Mouse (Mus musculus): ENCODE results near the gene Thop1. TPM values are rescaled to one million over a fixed set of nuclear protein-coding genes. Genes with fewer than 3 reads are reported as not detected.

The Thop1 gene
- polyA plus RNA-seq (2015; fragmentation: Nextera tagmentation; extraction: Ambion mirVana) = 51.7 and 54.3 TPM in 2 replicates

DNA sequence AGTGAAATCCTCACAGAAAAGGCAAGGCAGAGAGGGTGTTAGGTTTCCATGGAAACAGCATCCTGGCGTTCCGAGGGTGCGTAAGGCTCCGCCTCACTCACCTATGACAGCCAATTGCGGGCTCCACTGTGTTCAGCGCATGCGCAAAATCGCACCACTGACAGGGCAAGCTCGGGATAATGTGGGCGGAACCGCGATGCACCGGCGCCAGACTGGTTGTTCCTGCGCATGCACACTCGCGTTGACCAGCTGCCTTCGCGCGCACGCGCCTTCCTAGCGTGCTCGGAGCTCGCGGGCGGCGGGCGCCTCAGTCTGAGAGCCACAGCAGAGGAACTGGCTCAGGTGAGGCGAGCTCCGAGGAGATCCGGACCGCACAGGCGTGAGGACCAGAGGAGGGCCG is at the start of gene Thop1:
TSS of gene Thop1 (plus strand) at position 200 of the 400 bp plus-strand sequence.
- H3K36me3 ChIP-seq = peaks cover 8% of the 10 kb centered on the region
- WGBS = under 1% methylated on average over 35 of the region's 35 CpGs
- peak; percentile 94 for ATAC-seq (ENCODE audit: borderline replicate concordance, extremely low read depth, low FRiP score, low TSS enrichment)
- H3K9me3 ChIP-seq = no peaks in the 10 kb centered on the region
- peaks cover 19% of the 10 kb centered on the region for H3K4me1 ChIP-seq
- peak within 1 kb of the TSS; percentile 81 for H3K4me2 ChIP-seq
- H3K27ac ChIP-seq = peak within 1 kb of the TSS; percentile 41; the same call in 1 of the 2 replicates
- peak within 1 kb of the TSS; percentile 83 for H3K9ac ChIP-seq
- H3K4me3 ChIP-seq = peak within 1 kb of the TSS; percentile 73
- no peaks in the 10 kb centered on the region for H3K27me3 ChIP-seq

DNA sequence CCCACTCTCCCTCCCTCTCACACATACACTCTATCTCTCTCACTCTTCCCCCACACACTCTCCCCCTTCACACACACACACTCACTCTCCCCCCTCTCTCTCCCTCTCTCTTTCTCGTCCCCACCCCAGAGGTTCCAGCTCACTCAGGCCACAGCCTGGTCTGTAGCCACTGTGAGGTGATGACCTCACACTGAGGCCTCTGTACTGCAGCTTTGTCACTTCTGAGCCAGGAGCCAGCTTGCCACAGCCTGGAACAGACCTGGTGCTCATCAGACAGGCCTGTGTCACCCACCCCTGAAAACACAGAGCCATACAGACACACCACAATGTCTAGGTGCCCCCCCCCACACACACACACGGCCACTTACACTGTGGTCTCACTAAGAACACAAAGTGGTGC is 49.6 kb upstream of the Thop1 start:
- Histone ChIP-seq H3K27ac (no peak overlapping the region), H3K4me2 (no peak overlapping the region), H3K36me3 (no peaks in the 10 kb centered on the region), H3K9ac (no peak overlapping the region), H3K9me3 (no peaks in the 10 kb centered on the region), H3K4me1 (peaks cover 5% of the 10 kb centered on the region), H3K4me3 (no peak overlapping the region), H3K27me3 (peaks cover 40% of the 10 kb centered on the region)
- 41% methylated on average over 2 of the region's 2 CpGs for WGBS
- no peak for ATAC-seq (ENCODE audit: borderline replicate concordance, extremely low read depth, low FRiP score, low TSS enrichment)

DNA sequence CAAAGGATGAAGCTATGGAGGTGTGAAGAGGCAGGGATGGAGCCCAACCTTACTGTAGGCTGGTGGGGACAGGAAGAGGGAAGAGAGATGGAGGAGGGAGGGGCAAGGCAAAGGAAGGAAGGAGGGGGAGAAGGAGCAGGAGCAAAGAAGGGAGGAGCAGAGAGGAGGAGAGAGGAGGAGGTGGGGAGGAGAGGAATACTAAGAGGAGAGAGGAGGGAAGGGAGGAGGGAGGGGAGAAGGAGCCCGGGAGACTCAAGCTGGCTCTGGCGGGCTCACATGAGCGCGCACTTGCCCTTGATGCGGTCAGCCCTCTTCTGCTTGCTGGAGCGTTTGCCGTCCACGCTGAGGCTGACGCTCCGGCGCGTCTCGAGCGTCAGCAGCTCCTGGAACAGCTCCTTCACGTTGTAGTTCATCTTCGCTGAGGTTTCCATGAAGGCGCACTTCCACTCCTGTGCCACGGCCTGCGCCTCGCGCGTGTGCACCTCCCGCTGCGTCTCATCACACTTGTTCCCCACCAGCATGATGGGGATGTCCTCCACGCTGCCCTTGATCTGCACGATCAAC is 48.2 kb upstream of the Thop1 start:
- 8% methylated on average over 25 of the region's 26 CpGs for WGBS
- Histone ChIP-seq H3K9me3 (no peaks in the 10 kb centered on the region), H3K27me3 (peaks cover 52% of the 10 kb centered on the region), H3K9ac (no peak overlapping the region), H3K4me1 (peaks cover 5% of the 10 kb centered on the region), H3K4me3 (no peak overlapping the region), H3K4me2 (no peak overlapping the region), H3K36me3 (no peaks in the 10 kb centered on the region), H3K27ac (no peak overlapping the region)
- ATAC-seq (ENCODE audit: borderline replicate concordance, extremely low read depth, low FRiP score, low TSS enrichment) = no peak

DNA sequence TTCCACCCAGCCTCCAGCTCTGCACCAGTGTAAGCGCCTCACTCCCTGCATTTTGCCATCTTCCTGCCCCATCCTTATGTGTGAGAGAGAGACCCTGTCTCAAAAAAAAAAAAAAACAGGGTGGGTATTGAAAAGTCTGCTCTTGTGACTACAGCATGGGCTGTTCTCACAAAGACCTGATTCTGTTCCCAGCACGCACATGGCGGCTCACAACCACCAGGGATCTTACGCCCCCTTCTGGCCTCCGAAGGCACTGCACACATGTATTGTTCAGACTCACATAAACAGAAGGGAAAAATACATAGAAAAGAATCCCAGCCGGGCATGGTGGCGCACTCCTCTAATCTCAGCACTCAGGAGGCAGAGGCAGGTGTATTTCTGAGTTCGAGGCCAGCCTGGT is 47.1 kb upstream of the Thop1 start:
- no peak overlapping the region for H3K9ac ChIP-seq
- no peaks in the 10 kb centered on the region for H3K9me3 ChIP-seq
- H3K4me3 ChIP-seq = no peak overlapping the region
- WGBS = 51% methylated on average over 8 of the region's 8 CpGs
- no peak overlapping the region for H3K4me2 ChIP-seq
- H3K27ac ChIP-seq = no peak overlapping the region
- no peaks in the 10 kb centered on the region for H3K36me3 ChIP-seq
- no peak for ATAC-seq (ENCODE audit: borderline replicate concordance, extremely low read depth, low FRiP score, low TSS enrichment)
- peaks cover 5% of the 10 kb centered on the region for H3K4me1 ChIP-seq
- peaks cover 52% of the 10 kb centered on the region for H3K27me3 ChIP-seq

DNA sequence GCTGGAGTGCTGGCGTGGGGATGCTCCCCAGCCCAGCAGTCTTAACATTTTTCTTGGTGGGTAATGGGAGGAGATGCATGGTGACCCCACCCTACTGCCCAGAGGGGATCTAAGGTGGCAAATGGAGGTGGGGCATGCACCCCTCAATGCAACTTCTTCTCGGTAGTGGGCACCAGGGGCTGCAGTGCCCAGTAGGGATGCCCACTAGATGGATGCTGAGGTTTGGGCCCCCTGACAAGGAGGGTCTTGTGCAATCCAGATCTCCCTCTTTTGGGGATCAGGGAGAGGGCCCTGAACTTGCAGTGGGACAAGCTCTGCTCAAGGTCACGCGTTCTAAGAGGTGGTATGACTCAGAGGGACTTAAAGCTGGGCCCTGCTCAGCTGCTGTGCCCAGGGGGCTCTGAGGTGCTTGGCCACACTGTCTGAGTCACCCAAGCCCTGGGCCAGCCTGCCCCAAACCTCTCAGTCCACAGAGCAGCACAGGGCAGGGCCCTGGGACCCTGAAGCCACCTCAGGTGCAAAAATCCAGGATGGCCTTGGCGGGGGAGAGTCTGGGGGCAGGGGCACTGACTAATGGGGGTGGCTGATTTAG is 45.4 kb upstream of the Thop1 start:
- Histone ChIP-seq H3K9me3 (no peaks in the 10 kb centered on the region), H3K9ac (no peak overlapping the region), H3K27ac (no peak overlapping the region), H3K36me3 (no peaks in the 10 kb centered on the region), H3K4me3 (no peak overlapping the region), H3K4me1 (peaks cover 5% of the 10 kb centered on the region), H3K27me3 (peaks cover 52% of the 10 kb centered on the region), H3K4me2 (no peak overlapping the region)
- WGBS = 69% methylated on average over 5 of the region's 5 CpGs
- ATAC-seq (ENCODE audit: borderline replicate concordance, extremely low read depth, low FRiP score, low TSS enrichment) = no peak

DNA sequence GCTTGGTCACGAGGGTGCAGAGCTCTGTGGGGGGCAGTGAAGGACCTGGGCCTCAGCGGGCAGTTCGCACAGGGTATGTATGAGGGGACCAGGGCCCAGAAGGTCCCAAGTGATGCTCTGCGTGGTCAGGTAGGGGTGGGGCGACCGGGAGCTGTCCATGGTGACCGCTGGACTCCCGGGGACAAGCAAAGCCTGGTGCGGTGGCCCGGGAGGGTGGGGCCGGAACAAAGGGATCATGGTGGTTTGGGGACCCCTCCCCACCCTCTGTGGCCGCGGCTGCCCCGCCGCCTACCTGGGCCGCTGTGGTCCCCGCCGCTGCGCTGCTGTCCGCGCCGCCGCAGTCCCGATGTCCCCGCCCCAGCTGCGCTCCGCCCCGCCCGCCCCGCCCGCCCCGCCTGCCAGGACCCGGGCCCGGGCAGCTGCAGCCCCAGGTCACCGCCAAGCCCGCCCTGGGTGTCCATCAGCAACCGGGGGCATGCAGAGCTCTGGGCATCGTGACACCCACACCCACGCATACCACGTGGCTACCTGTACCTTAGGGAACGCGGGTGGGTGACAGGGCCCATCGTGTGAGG is 44.7 kb upstream of the Thop1 start:
- no peak overlapping the region for H3K9ac ChIP-seq
- no peak overlapping the region for H3K27ac ChIP-seq
- ATAC-seq (ENCODE audit: borderline replicate concordance, extremely low read depth, low FRiP score, low TSS enrichment) = peak; percentile 6; the same call in 1 of the 2 replicates
- peaks cover 52% of the 10 kb centered on the region for H3K27me3 ChIP-seq
- WGBS = 3% methylated on average over 24 of the region's 43 CpGs
- no peaks in the 10 kb centered on the region for H3K9me3 ChIP-seq
- no peaks in the 10 kb centered on the region for H3K36me3 ChIP-seq
- H3K4me1 ChIP-seq = peaks cover 5% of the 10 kb centered on the region
- H3K4me3 ChIP-seq = peak overlapping the region; percentile 24
- H3K4me2 ChIP-seq = peak overlapping the region; percentile 51

DNA sequence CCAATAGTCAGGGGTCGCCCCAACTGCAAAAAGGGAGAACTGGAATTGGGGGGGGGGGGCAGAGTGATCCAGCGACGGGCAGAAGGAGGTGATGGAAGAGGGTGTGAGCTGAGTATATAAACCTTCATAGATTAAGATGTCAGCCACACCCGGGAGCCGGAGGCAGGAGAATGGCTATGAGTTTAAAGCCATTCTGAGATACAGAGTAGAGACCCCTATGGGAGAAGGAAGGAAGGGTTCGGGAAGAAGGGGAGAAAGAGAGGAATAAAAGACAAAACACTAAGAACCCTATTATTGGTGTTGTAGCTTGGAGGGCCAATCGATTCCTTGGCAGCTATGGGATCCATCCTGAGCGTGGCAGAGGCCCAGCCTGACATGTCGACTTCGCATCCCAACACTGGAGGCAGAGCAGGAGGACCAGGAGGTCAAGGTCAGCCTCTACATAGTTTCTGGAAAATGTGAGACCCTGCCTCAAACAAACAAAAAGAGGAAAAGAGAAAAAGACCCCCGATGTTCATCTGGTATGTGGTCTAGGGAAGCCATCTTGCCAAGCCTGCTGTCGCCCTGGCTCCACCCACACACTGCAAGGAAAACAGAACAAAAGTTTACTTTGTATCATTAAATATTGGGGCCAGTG is 44.1 kb upstream of the Thop1 start, which contains the start of gene Diras1:
TSS of gene Diras1 (minus strand) at position 24 of the 637 bp plus-strand sequence.
- H3K9me3 ChIP-seq = no peaks in the 10 kb centered on the region
- WGBS = 38% methylated on average over 12 of the region's 12 CpGs
- H3K4me3 ChIP-seq = peak within 1 kb of the TSS; percentile 24
- no peak for ATAC-seq (ENCODE audit: borderline replicate concordance, extremely low read depth, low FRiP score, low TSS enrichment)
- H3K4me2 ChIP-seq = peak within 1 kb of the TSS; percentile 51
- H3K4me1 ChIP-seq = peaks cover 5% of the 10 kb centered on the region
- H3K36me3 ChIP-seq = no peaks in the 10 kb centered on the region
- H3K27ac ChIP-seq = no peak within 1 kb of the TSS
- peaks cover 52% of the 10 kb centered on the region for H3K27me3 ChIP-seq
- no peak within 1 kb of the TSS for H3K9ac ChIP-seq

DNA sequence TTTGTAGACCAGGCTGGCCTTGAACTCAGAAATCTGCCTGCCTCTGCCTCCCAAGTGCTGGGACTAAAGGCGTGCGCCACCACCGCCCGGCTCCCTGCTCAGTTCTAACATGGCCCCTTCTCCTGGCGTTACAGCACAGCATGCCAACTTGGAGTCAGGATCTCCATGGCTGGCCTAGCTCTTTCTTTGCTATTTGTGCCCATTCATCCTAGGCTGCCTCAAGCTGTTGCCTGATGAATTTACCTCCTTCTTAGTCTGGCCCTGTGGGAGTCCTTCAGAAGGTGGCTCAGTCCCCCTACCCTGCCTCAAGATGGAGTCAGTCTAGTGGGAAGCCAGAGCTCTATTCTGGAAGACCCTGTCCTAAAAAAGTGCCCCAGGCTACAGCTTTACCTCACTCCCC is 43.0 kb upstream of the Thop1 start:
- H3K36me3 ChIP-seq = peaks cover 2% of the 10 kb centered on the region; the same call in 1 of the 2 replicates
- H3K4me2 ChIP-seq = no peak overlapping the region
- no peak overlapping the region for H3K27ac ChIP-seq
- peaks cover 43% of the 10 kb centered on the region for H3K27me3 ChIP-seq
- no peak overlapping the region for H3K9ac ChIP-seq
- peaks cover 5% of the 10 kb centered on the region for H3K4me1 ChIP-seq
- H3K4me3 ChIP-seq = no peak overlapping the region
- WGBS = 89% methylated on average over 5 of the region's 5 CpGs
- ATAC-seq (ENCODE audit: borderline replicate concordance, extremely low read depth, low FRiP score, low TSS enrichment) = no peak
- no peaks in the 10 kb centered on the region for H3K9me3 ChIP-seq

DNA sequence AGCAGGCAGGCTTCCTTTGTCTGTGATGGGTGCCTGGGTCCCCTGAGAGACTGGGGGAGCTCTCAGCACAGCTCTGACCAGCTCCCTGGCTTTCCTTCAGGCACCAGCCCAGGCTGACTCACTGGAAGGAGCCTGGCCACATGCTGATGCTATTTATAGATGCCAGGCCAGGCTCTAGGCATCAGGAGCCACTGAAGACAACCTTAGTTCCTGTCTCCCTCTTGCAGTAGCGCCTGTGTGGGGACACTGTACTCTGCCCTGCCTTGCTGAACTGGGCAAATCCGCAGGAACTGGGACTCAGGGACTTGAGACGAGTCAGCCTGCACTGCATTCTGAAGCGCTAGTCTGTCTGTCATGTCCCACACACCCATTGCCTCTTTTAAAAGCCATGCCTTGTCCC is 42.5 kb upstream of the Thop1 start:
- WGBS = 51% methylated on average over 4 of the region's 4 CpGs
- peaks cover 38% of the 10 kb centered on the region for H3K27me3 ChIP-seq
- no peak overlapping the region for H3K27ac ChIP-seq
- no peak for ATAC-seq (ENCODE audit: borderline replicate concordance, extremely low read depth, low FRiP score, low TSS enrichment)
- no peak overlapping the region for H3K9ac ChIP-seq
- H3K36me3 ChIP-seq = peaks cover 2% of the 10 kb centered on the region; the same call in 1 of the 2 replicates
- peaks cover 5% of the 10 kb centered on the region for H3K4me1 ChIP-seq
- no peak overlapping the region for H3K4me2 ChIP-seq
- no peaks in the 10 kb centered on the region for H3K9me3 ChIP-seq
- no peak overlapping the region for H3K4me3 ChIP-seq

DNA sequence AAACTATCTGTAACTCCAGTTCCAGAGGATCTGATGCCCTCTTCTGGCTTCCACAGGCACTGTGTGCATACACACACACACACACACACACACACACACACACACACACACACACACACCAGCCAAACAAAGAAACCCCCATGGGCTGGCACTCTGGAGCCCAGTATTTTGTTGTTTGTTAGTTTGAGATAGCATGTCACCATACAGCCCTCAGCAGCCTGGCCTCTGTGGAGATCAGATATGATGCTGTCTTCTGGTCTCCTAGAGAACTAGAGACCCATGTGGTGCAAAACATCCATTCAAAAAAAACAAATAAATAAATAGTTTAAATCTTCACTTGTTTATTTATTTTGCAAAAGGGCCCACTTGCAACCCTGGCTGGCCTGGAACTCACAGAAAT is 41.6 kb upstream of the Thop1 start:
- H3K4me1 ChIP-seq = peaks cover 5% of the 10 kb centered on the region

DNA sequence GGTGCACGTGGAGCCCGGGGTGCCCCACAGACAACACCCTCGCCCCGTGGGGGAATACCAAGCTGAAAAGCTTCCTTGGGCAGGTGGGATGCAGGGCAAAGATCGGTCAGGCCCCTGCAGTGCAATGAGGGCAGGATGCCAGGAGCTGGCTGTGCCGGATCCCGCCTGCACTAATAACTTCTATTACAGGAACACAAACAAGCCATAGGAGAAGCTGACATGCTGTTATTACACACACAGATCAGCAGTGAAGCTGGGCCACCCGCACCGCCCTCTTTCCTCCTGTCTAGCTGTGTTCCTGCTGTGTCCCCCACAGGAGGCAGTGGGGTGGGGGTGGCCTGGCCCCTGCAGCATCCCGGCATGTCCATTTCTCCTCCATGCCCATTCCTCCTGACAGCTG is 40.8 kb upstream of the Thop1 start:
- H3K27me3 ChIP-seq = peaks cover 23% of the 10 kb centered on the region
- peaks cover 5% of the 10 kb centered on the region for H3K4me1 ChIP-seq
- 58% methylated on average over 10 of the region's 10 CpGs for WGBS
- H3K9ac ChIP-seq = no peak overlapping the region
- no peak overlapping the region for H3K4me3 ChIP-seq
- ATAC-seq (ENCODE audit: borderline replicate concordance, extremely low read depth, low FRiP score, low TSS enrichment) = no peak
- H3K9me3 ChIP-seq = no peaks in the 10 kb centered on the region
- no peak overlapping the region for H3K27ac ChIP-seq
- H3K4me2 ChIP-seq = no peak overlapping the region
- peaks cover 10% of the 10 kb centered on the region; the same call in 1 of the 2 replicates for H3K36me3 ChIP-seq

More for the DNA sequence above, 41.6 kb upstream of the Thop1 start:
- Histone ChIP-seq H3K36me3 (peaks cover 10% of the 10 kb centered on the region; the same call in 1 of the 2 replicates), H3K27ac (no peak overlapping the region), H3K27me3 (peaks cover 30% of the 10 kb centered on the region), H3K4me2 (no peak overlapping the region), H3K9me3 (no peaks in the 10 kb centered on the region), H3K4me3 (no peak overlapping the region), H3K9ac (no peak overlapping the region)
- ATAC-seq (ENCODE audit: borderline replicate concordance, extremely low read depth, low FRiP score, low TSS enrichment) = no peak

DNA sequence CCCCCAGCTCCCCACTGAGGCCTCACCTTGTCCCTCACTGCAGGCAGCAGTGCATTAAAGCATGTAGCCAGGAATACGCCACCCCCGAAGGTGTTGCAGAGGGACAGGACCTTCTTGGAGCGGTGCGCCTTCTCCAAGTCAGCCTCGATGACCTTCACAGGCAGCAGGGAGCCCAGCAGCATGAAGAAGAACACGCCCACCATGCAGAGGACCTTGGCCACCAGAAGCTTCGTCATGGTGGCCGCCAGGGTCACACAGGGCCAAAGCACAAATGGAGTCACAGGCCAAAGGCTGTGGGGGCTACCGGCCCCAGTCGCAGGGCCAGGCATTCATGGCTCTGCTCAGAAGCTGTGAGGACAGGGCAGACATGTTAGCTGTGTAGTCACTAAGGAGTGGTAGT is 36.2 kb upstream of the Thop1 start:
- H3K27me3 ChIP-seq = no peaks in the 10 kb centered on the region
- H3K4me3 ChIP-seq = no peak overlapping the region
- ATAC-seq (ENCODE audit: borderline replicate concordance, extremely low read depth, low FRiP score, low TSS enrichment) = no peak
- peaks cover 4% of the 10 kb centered on the region; the same call in 1 of the 2 replicates for H3K4me1 ChIP-seq
- H3K9me3 ChIP-seq = no peaks in the 10 kb centered on the region
- WGBS = 79% methylated on average over 10 of the region's 10 CpGs
- H3K27ac ChIP-seq = no peak overlapping the region
- H3K9ac ChIP-seq = no peak overlapping the region
- peaks cover 10% of the 10 kb centered on the region; the same call in 1 of the 2 replicates for H3K36me3 ChIP-seq
- H3K4me2 ChIP-seq = no peak overlapping the region

All from lung, embryonic 15.5 days (tissue).